Mouse (Mus musculus): ENCODE results near the gene Tas2r144. TPM values are rescaled to one million over a fixed set of nuclear protein-coding genes. Genes with fewer than 3 reads are reported as not detected.

Tas2r144 gene
- not detected in 2 replicates for polyA plus RNA-seq (2012; rRNA removed)

GRCm38 (mm10) chr6:42215028-42215427 is at the start of gene Tas2r144:
Gene Tas2r144 (plus strand): TSS chr6:42215328.

GRCm38 (mm10) chr6:42245711-42246353 is 30.7 kb downstream of the Tas2r144 start, which contains the start of gene Gstk1:
Gene Gstk1 (plus strand): TSS chr6:42245935.

GRCm38 (mm10) chr6:42261524-42262170 is 46.5 kb downstream of the Tas2r144 start, which contains the start of gene Tmem139:
Gene Tmem139 (plus strand): TSS chr6:42261970.

DNA sequence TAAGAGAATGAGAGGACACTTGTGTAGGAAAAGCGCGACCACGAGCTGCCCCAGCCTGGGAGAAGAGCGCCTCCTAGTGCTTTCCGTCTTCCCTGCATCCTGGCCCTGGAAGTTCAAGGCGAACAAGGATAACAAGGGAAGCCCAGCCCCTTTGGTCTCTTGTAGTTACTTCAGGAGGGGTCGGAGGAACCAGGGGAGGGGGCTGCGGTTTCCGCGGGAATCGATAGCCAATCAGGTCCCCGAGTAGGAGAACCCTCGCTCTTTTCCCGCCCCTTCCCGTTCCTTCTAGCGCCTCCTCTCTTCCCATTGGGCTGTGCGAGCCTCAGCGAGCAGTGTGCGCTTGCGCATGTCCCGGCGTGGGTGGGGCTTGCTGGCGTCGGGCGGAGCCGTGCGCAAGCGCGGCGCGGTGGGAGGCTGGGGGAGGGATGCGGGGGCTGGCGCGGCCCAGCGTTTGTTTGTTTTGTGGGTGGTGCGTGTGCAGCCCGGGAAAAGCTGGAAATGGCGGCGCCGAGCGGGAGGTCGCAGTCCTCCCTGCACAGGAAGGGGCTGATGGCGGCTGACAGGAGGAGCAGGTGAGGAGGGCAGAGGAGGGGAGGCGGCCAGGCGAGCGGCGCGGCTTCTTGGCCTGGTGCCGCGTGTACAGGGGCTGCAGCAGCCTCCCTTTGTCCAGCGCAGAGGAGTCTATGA is 49.6 kb downstream of the Tas2r144 start, which contains the start of gene Casp2:
Gene Casp2, plus strand, starts transcription at position 360 of the 687 bp plus-strand sequence.

Other genes with a start within 250 kb of the Tas2r144 start
- not detected in 2 replicates for gene Sval3, start 247.2 kb upstream of the Tas2r144 start, polyA plus RNA-seq (2012; rRNA removed)
- gene Sva, start 176.9 kb upstream of the Tas2r144 start, polyA plus RNA-seq (2012; rRNA removed): not detected in 2 replicates
- not detected in 2 replicates for gene Tas2r139, start 74.4 kb upstream of the Tas2r144 start, polyA plus RNA-seq (2012; rRNA removed)
- 4.6 and 5.2 TPM in 2 replicates for gene Gstk1, start 30.6 kb downstream of the Tas2r144 start, polyA plus RNA-seq (2012; rRNA removed)
- 0.05 TPM in 1 of 2 replicates, not detected in the other for gene Tmem139, start 46.6 kb downstream of the Tas2r144 start, polyA plus RNA-seq (2012; rRNA removed)
- gene Casp2, start 49.7 kb downstream of the Tas2r144 start, polyA plus RNA-seq (2012; rRNA removed): 26.3 and 29.7 TPM in 2 replicates
- 0.20 and 0.26 TPM in 2 replicates for gene Clcn1, start 71.4 kb downstream of the Tas2r144 start, polyA plus RNA-seq (2012; rRNA removed)
- gene Fam131b, start 109.3 kb downstream of the Tas2r144 start, polyA plus RNA-seq (2012; rRNA removed): 0.06 and 0.08 TPM in 2 replicates
- gene Zyx, start 134.3 kb downstream of the Tas2r144 start, polyA plus RNA-seq (2012; rRNA removed): 22.2 and 28.6 TPM in 2 replicates
- 3.7 and 4.0 TPM in 2 replicates for gene Epha1, start 157.9 kb downstream of the Tas2r144 start, polyA plus RNA-seq (2012; rRNA removed)
- gene Tas2r143, start 184.9 kb downstream of the Tas2r144 start, polyA plus RNA-seq (2012; rRNA removed): not detected in 2 replicates
- gene Tas2r135, start 190.1 kb downstream of the Tas2r144 start, polyA plus RNA-seq (2012; rRNA removed): not detected in 2 replicates
- gene Tas2r126, start 219.2 kb downstream of the Tas2r144 start, polyA plus RNA-seq (2012; rRNA removed): not detected in 2 replicates
- not detected in 2 replicates for gene Olfr458, start 249.9 kb downstream of the Tas2r144 start, polyA plus RNA-seq (2012; rRNA removed)